Mouse (Mus musculus) cortical plate, adult 2 months (tissue): Measurements from ENCODE around the gene B4galnt3. TPM values are rescaled to one million over a fixed set of nuclear protein-coding genes. Genes with fewer than 3 reads are reported as not detected.

Experiments
- H3K27ac ChIP-seq: fragments of 200-500 bp; 2 replicates; pipeline ENCODE4 v1.5.1; 2012; ENCODE audit warnings: low read length, control low read depth, inconsistent platforms; ENCODE audit not compliant: insufficient read depth
- H3K4me1 ChIP-seq: fragments of 200-500 bp; 2 replicates; pipeline ENCODE4 v1.6.1; 2011; ENCODE audit warnings: low read length; ENCODE audit not compliant: control insufficient read depth, insufficient read depth
- H3K4me3 ChIP-seq: fragments of 200-500 bp; 2 replicates; pipeline ENCODE4 v1.5.1; 2011; ENCODE audit warnings: mild to moderate bottlenecking, low read length, control low read depth; ENCODE audit not compliant: insufficient read depth
- CTCF ChIP-seq: fragments of 200-500 bp; IDR thresholded peaks from 2 replicates; pipeline ENCODE4 v1.5.1; 2011; ENCODE audit warnings: mild to moderate bottlenecking, control low read depth, low read length; ENCODE audit not compliant: insufficient read depth; ENCODE audit errors: extremely low read depth
- POLR2A ChIP-seq: fragments of 200-500 bp; IDR thresholded peaks from 2 replicates; pipeline ENCODE4 v1.6.1; 2011; ENCODE audit warnings: mild to moderate bottlenecking, low read length, control low read depth; ENCODE audit not compliant: insufficient read depth; ENCODE audit errors: extremely low read depth
- polyA plus RNA-seq: library from polyadenylated mRNA; depleted of rRNA; stranded (reverse); fragments of >200 nt; gene quantifications from 2 replicates; pipeline ENCODE4 v1.2.3, GENCODE M21; 2012

The B4galnt3 gene
- polyA plus RNA-seq, 1 experiment: 0.58 TPM

DNA sequence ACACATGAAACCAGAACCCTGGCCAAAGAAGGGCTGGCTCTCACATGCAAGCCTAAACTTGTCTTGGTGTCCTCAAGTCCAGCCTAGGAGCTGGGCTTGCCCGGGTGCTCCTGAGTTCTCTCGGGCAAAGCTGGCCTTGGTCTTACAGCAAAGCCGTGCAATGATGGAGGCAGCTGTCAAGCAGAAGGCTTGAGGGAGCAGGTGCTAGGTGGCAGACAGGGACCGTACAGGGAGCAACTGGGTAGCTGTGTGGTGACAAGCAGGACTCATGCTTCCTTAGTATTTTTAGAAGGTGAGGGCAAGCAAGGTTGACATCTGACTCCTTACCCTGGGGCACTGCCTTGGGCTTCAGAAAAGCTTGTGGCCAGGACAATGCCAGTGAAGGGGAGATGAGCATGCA lies 110.6 kb downstream of the B4galnt3 start:
- H3K27ac ChIP-seq: no peak overlapping the region
- TF ChIP-seq POLR2A: no peak
- TF ChIP-seq CTCF: no peak
- H3K4me3 ChIP-seq: no peak overlapping the region
- H3K4me1 ChIP-seq: no peaks in the 10 kb centered on the region

DNA sequence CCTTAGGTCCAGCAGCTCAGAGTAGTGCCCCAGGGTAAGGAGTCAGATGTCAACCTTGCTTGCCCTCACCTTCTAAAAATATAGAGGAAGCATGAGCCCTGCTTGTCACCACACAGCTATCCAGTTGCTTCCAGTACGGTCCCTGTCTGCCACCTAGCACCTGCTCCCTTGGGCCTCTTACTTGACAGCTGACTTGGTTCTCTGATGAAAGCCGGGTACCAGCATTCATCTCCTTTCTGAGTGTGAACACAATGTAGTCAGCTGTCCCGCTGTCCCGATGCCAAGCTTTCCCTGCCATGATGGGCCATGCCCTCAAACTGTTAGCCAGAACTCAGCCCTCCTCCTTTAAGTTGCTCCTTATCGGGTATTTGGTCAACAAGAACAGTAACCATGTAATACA lies 112.2 kb downstream of the B4galnt3 start:
- TF ChIP-seq POLR2A (no peak), CTCF (no peak)
- no peaks in the 10 kb centered on the region for H3K4me1 ChIP-seq
- H3K4me3 ChIP-seq: no peak overlapping the region
- H3K27ac ChIP-seq: no peak overlapping the region

GRCm38 (mm10) chr6:120180492-120180891 lies 113.9 kb downstream of the B4galnt3 start:
- H3K27ac ChIP-seq: no peak overlapping the region
- TF ChIP-seq CTCF (no peak), POLR2A (no peak)
- no peak overlapping the region for H3K4me3 ChIP-seq
- H3K4me1 ChIP-seq: no peaks in the 10 kb centered on the region

DNA sequence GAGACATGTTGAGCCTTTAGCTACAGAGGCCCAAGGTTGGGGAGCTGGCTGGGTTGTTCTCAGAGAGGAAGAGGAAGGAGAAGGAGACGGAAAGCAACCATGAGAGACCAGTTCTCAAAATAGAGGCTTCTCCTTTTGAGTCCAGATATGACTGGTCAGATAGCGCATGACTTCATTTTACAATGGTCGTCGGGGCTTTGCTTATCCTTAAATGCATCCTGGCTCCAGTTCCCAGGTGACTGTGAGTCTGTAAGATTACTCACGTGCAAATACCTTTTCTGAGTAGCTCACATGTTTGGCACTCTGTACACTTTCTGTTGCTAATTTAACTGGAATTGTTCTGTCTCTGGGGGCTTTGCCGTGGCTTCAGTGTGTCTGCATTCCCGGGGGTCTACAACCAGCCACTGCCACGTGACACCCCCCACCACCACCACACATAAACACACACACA lies 114.6 kb downstream of the B4galnt3 start:
- H3K27ac ChIP-seq: no peak overlapping the region; the same call in 1 of the 2 replicates
- no peak for TF ChIP-seq CTCF
- TF ChIP-seq POLR2A: no peak
- H3K4me1 ChIP-seq: no peaks in the 10 kb centered on the region
- no peak overlapping the region for H3K4me3 ChIP-seq

GRCm38 (mm10) chr6:120179044-120179755 lies 115.2 kb downstream of the B4galnt3 start:
- H3K4me3 ChIP-seq: no peak overlapping the region
- peak overlapping the region; percentile 19; the same call in 1 of the 2 replicates for H3K27ac ChIP-seq
- TF ChIP-seq POLR2A (no peak), CTCF (no peak)
- H3K4me1 ChIP-seq: no peaks in the 10 kb centered on the region

- TF ChIP-seq POLR2A (no peak), CTCF (no peak)
- H3K4me1 ChIP-seq: no peaks in the 10 kb centered on the region
- no peak overlapping the region for H3K4me3 ChIP-seq
- H3K27ac ChIP-seq: no peak overlapping the region
These were observed 118.7 kb downstream of the B4galnt3 start for GRCm38 (mm10) chr6:120175650-120176049.

DNA sequence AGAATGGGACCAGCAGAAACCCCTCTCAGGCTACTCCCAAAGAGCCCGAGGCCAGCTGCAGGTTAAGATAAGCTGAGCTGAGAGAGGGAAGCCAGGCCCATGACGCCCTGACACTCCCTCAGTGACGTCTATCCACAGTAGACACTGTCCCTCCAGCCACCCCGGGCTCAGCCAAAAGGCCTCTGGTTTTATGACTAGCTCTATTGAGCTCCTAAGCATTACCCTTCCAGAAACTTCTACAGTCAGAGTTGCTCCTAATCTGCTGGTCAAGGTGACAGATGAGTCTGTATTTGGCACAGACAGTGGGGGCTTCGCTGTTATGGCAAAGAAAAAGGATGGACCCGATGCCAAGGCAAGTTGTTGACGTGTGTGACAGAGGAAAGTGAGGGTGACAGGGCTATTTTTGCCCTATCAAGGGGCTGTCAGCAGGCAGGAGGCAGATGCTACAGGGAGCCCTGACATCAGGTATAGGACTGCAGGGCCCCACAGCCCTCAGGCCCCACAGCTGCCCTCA lies 119.7 kb downstream of the B4galnt3 start:
- H3K27ac ChIP-seq: peak overlapping the region; percentile 88
- H3K4me3 ChIP-seq: no peak overlapping the region
- no peaks in the 10 kb centered on the region for H3K4me1 ChIP-seq
- TF ChIP-seq CTCF: no peak
- TF ChIP-seq POLR2A: no peak

DNA sequence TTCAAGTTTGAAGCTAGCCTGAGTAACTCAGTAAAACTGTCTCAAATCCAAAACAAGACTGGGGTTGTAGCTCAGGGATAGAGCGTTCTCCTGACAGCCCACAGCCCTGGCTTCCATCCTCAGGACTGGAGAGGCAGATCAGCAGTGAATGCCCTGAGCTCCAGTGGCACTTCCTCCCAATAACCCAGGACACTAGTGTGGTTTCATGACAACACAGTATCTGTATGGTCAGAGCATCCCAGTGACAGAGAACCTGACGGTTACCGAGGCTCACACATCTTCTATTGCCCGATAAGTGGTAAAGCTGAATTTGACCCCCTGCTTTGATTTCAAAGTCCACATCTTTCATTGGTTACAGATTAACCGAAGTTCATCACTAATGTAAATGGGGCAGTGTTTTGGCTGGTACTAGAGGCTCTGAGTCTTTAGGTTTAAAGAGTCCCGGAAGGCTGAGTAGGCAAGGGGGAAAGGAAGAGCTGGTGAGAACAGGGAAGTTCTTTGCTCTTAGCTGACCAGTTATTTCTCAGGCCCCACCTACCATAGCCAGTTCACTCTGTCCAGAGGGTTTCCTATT lies 120.2 kb downstream of the B4galnt3 start:
- Histone ChIP-seq H3K4me3 (no peak overlapping the region), H3K27ac (peak overlapping the region; percentile 88; the same call in 1 of the 2 replicates), H3K4me1 (no peaks in the 10 kb centered on the region)
- TF ChIP-seq POLR2A: no peak
- TF ChIP-seq CTCF: no peak

DNA sequence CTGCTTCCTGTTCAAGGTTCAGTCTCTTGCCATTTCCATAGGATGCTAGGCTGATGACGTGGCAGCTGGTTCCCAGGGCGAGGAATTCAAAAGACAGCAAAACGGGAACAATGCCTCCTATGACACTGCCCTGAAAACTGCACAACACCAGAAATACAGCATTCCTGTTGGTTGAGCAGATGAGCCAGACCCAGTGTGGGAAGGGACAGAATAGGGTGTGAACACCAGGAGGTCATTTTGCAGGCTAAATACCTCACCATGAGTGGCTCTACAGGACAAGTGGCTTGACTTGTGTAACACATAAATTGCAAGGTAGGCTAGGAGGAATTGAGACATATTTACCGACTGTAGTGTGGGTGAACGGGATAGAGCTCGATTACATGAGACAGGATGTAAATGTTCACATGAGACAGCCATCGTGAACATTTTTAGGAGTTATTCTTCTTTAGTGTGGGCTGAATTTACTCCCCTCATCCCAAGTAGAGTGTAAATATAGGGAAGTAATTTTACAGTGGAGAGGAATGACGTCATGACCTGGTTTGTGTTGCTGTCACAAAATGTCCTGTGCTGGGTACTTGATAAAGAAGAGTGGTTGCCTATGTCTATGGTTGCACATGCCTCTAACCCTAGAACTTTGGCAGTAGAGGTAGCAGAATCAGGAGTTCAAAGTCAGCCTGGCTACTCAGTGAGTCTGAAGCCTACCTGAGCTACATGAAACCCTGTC lies 121.9 kb downstream of the B4galnt3 start:
- H3K27ac ChIP-seq: no peak overlapping the region
- no peak for TF ChIP-seq POLR2A
- no peak for TF ChIP-seq CTCF
- no peaks in the 10 kb centered on the region for H3K4me1 ChIP-seq
- no peak overlapping the region for H3K4me3 ChIP-seq

DNA sequence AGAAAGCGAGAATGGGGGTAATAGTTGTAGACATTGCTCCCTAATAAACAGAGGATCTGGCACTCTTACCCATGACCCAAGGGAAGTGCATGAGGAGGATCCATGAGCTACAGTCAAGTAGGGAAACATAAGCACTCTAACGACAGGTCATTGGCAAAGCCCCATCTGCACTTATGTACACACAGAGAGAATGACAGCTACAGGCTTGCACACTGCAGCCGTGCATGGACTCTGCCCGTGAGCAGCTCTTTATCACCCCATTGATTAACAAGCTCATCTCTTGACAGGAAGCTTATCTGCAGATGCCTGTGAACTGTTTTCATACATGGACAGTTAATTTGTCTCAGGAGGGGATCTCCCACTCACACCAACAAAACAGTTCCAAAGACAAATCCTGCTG lies 126.8 kb downstream of the B4galnt3 start:
- H3K27ac ChIP-seq: no peak overlapping the region

DNA sequence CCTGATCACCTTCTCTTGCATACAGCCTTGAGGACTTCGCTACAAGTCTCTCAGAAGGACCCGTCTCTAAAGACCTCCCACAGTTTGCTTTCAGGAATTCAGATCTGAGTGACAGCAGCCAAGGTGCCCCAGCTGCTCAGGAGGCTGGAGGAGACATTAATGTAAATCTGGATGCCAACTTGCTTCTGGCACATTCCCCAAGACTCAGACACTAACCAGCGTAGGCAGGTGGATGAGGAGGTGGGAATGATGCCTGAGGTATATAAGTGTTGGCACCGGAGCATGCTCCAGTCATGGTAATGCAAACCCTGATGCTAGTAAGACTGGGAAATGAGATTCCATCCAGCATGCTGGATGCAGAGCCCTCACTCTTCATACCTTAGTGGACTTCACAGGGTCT lies 129.6 kb downstream of the B4galnt3 start:
- no peaks in the 10 kb centered on the region for H3K4me1 ChIP-seq
- TF ChIP-seq CTCF (no peak), POLR2A (no peak)
- no peak overlapping the region for H3K27ac ChIP-seq
- no peak overlapping the region for H3K4me3 ChIP-seq

More for the DNA sequence above, 126.8 kb downstream of the B4galnt3 start:
- H3K4me1 ChIP-seq: no peaks in the 10 kb centered on the region
- TF ChIP-seq POLR2A (no peak), CTCF (no peak)
- no peak overlapping the region for H3K4me3 ChIP-seq
